Mouse (Mus musculus): ENCODE results near the gene Atg14. TPM values are rescaled to one million over a fixed set of nuclear protein-coding genes. Genes with fewer than 3 reads are reported as not detected.

Atg14 gene
- polyA plus RNA-seq, 1 experiment, result 4.2 TPM

GRCm38 (mm10) chr14:47542283-47542682, 28.2 kb downstream of the Atg14 start:
- H3ac ChIP-seq (ENCODE audit: control insufficient read depth, insufficient read length), result no peak overlapping the region
- no peak for TF ChIP-seq SRF (IDR thresholded peaks at IDR 0.05; ENCODE audit: control insufficient read depth, insufficient read length, low read depth)
- TF ChIP-seq TCF3 (IDR thresholded peaks at IDR 0.05; ENCODE audit: insufficient read length, low read depth), result no peak
- TF ChIP-seq USF1 (IDR thresholded peaks at IDR 0.05; ENCODE audit: low read depth), result no peak
- no peak for TF ChIP-seq CEBPB (IDR thresholded peaks at IDR 0.05; ENCODE audit: insufficient read depth, poor library complexity, severe bottlenecking)
- TF ChIP-seq MYOD1 (IDR thresholded peaks at IDR 0.05; ENCODE audit: control insufficient read depth in 1 of 3, insufficient read length in 2 of 3, low read depth in 2 of 3), result no peak
- TF ChIP-seq POLR2A (IDR thresholded peaks at IDR 0.05; ENCODE audit: insufficient read length, low read depth), result no peak
- TF ChIP-seq MYOG (IDR thresholded peaks at IDR 0.05; ENCODE audit: control insufficient read depth in 1 of 3, insufficient read depth in 1 of 3, insufficient read length in 2 of 3, low read depth in 2 of 3), result no peak
- no peak for TF ChIP-seq REST (IDR thresholded peaks at IDR 0.05; ENCODE audit: insufficient read depth, insufficient read length)
- no peak for TF ChIP-seq POLR2AphosphoS2 (IDR thresholded peaks at IDR 0.05; ENCODE audit: insufficient read length, low read depth)
- no peak for TF ChIP-seq MAX (IDR thresholded peaks at IDR 0.05; ENCODE audit: low read depth)
- no peak overlapping the region for H3K4me2 ChIP-seq (ENCODE audit: low read depth)
- peaks cover 13% of the 10 kb centered on the region for H3K36me3 ChIP-seq (ENCODE audit: control insufficient read depth, insufficient read depth)
- H3K79me2 ChIP-seq (ENCODE audit: control insufficient read depth, insufficient read depth), result no peaks in the 10 kb centered on the region
- H3K4me3 ChIP-seq, result no peak overlapping the region
- no peaks in the 10 kb centered on the region for H3K27me3 ChIP-seq (ENCODE audit: control insufficient read depth, insufficient read depth, insufficient read length)

DNA sequence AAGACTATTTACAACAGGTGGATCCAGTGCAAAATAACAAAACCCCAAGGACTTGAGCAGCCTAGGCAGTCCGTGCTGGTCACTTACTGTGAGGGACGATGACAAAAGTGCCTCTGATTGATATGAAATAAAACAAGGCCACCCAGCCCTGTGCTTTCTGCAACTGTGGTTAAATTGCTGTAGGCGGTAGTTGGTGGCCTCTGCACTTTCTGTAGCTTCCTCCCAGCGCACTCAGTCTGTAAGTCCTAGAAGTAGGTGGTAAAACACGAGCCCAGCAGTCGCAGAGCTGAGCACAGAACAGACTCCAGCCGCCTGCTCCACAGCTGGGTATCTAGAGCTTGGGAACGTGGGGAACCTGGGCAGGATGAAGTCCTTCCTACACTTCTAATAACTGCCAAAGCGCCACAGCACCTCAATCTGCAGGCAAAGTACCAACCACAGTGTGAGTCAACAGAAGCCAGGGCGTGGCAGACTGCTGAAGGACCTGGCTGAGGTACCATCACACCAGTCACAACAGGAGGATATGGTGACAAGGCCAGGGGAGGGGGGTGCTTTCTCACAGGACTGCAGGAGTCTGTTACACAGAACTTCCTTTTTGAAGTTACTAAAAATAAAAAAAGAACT, 29.0 kb downstream of the Atg14 start:
- Histone ChIP-seq H3K36me3 (ENCODE audit: control insufficient read depth, insufficient read depth) (peaks cover 13% of the 10 kb centered on the region), H3K4me3 (no peak overlapping the region), H3K4me2 (ENCODE audit: low read depth) (no peak overlapping the region), H3K27me3 (ENCODE audit: control insufficient read depth, insufficient read depth, insufficient read length) (no peaks in the 10 kb centered on the region), H3K79me2 (ENCODE audit: control insufficient read depth, insufficient read depth) (no peaks in the 10 kb centered on the region), H3ac (ENCODE audit: control insufficient read depth, insufficient read length) (no peak overlapping the region)
- no peak for TF ChIP-seq USF1 (IDR thresholded peaks at IDR 0.05; ENCODE audit: low read depth)
- no peak for TF ChIP-seq CEBPB (IDR thresholded peaks at IDR 0.05; ENCODE audit: insufficient read depth, poor library complexity, severe bottlenecking)
- no peak for TF ChIP-seq TCF3 (IDR thresholded peaks at IDR 0.05; ENCODE audit: insufficient read length, low read depth)
- TF ChIP-seq MYOG (IDR thresholded peaks at IDR 0.05; ENCODE audit: control insufficient read depth in 1 of 3, insufficient read depth in 1 of 3, insufficient read length in 2 of 3, low read depth in 2 of 3), result no peak

GRCm38 (mm10) chr14:47535096-47535495, 35.4 kb downstream of the Atg14 start:
- Histone ChIP-seq H3K36me3 (ENCODE audit: control insufficient read depth, insufficient read depth) (no peaks in the 10 kb centered on the region), H3K4me3 (no peak overlapping the region), H3ac (ENCODE audit: control insufficient read depth, insufficient read length) (no peak overlapping the region), H3K4me2 (ENCODE audit: low read depth) (no peak overlapping the region), H3K79me2 (ENCODE audit: control insufficient read depth, insufficient read depth) (no peaks in the 10 kb centered on the region), H3K27me3 (ENCODE audit: control insufficient read depth, insufficient read depth, insufficient read length) (no peaks in the 10 kb centered on the region)
- no peak for TF ChIP-seq MYOD1 (IDR thresholded peaks at IDR 0.05; ENCODE audit: control insufficient read depth in 1 of 3, insufficient read length in 2 of 3, low read depth in 2 of 3)
- no peak for TF ChIP-seq TCF12 (IDR thresholded peaks at IDR 0.05; ENCODE audit: insufficient read depth, poor library complexity, severe bottlenecking)
- no peak for TF ChIP-seq CEBPB (IDR thresholded peaks at IDR 0.05; ENCODE audit: insufficient read depth, poor library complexity, severe bottlenecking)
- no peak for TF ChIP-seq E2F4 (IDR thresholded peaks at IDR 0.05; ENCODE audit: insufficient read depth)
- TF ChIP-seq TCF3 (IDR thresholded peaks at IDR 0.05; ENCODE audit: insufficient read length, low read depth), result no peak
- no peak for TF ChIP-seq USF1 (IDR thresholded peaks at IDR 0.05; ENCODE audit: low read depth)
- no peak for TF ChIP-seq POLR2A (IDR thresholded peaks at IDR 0.05; ENCODE audit: insufficient read length, low read depth)

DNA sequence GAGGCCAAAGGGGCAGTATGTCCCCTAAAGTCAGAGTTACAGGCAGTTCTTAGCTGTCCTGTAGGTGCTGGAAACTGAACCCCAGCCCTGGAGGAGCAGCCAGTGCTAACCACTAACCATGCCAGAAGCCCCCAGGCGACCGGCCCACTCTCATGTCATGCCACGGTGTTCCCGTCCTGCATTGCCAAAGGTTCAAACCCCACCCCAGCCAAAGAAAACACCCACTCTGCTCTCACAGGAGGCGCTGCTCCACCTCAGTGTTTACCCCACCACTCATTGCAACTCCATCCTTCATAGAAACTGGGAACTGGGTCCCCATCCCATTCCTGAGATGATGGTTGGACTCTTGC, 36.3 kb downstream of the Atg14 start:
- Histone ChIP-seq H3K36me3 (ENCODE audit: control insufficient read depth, insufficient read depth) (no peaks in the 10 kb centered on the region), H3ac (ENCODE audit: control insufficient read depth, insufficient read length) (no peak overlapping the region), H3K79me2 (ENCODE audit: control insufficient read depth, insufficient read depth) (no peaks in the 10 kb centered on the region), H3K4me3 (no peak overlapping the region), H3K27me3 (ENCODE audit: control insufficient read depth, insufficient read depth, insufficient read length) (no peaks in the 10 kb centered on the region), H3K4me2 (ENCODE audit: low read depth) (peak overlapping the region; percentile 21)
- no peak for TF ChIP-seq USF1 (IDR thresholded peaks at IDR 0.05; ENCODE audit: low read depth)
- no peak for TF ChIP-seq MYOD1 (IDR thresholded peaks at IDR 0.05; ENCODE audit: control insufficient read depth in 1 of 3, insufficient read length in 2 of 3, low read depth in 2 of 3)
- TF ChIP-seq POLR2AphosphoS2 (IDR thresholded peaks at IDR 0.05; ENCODE audit: insufficient read length, low read depth), result no peak
- TF ChIP-seq SRF (IDR thresholded peaks at IDR 0.05; ENCODE audit: control insufficient read depth, insufficient read length, low read depth), result no peak
- TF ChIP-seq MAX (IDR thresholded peaks at IDR 0.05; ENCODE audit: low read depth), result no peak
- TF ChIP-seq TCF3 (IDR thresholded peaks at IDR 0.05; ENCODE audit: insufficient read length, low read depth), result no peak
- no peak for TF ChIP-seq TCF12 (IDR thresholded peaks at IDR 0.05; ENCODE audit: insufficient read depth, poor library complexity, severe bottlenecking)
- no peak for TF ChIP-seq REST (IDR thresholded peaks at IDR 0.05; ENCODE audit: insufficient read depth, insufficient read length)
- TF ChIP-seq CEBPB (IDR thresholded peaks at IDR 0.05; ENCODE audit: insufficient read depth, poor library complexity, severe bottlenecking), result no peak
- no peak for TF ChIP-seq E2F4 (IDR thresholded peaks at IDR 0.05; ENCODE audit: insufficient read depth)
- no peak for TF ChIP-seq POLR2A (IDR thresholded peaks at IDR 0.05; ENCODE audit: insufficient read length, low read depth)
- TF ChIP-seq MYOG (IDR thresholded peaks at IDR 0.05; ENCODE audit: control insufficient read depth in 1 of 3, insufficient read depth in 1 of 3, insufficient read length in 2 of 3, low read depth in 2 of 3), result no peak

GRCm38 (mm10) chr14:47533365-47534175, 36.9 kb downstream of the Atg14 start:
- Histone ChIP-seq H3K36me3 (ENCODE audit: control insufficient read depth, insufficient read depth) (no peaks in the 10 kb centered on the region), H3K4me3 (no peak overlapping the region), H3K79me2 (ENCODE audit: control insufficient read depth, insufficient read depth) (no peaks in the 10 kb centered on the region), H3K4me2 (ENCODE audit: low read depth) (peak overlapping the region; percentile 40), H3ac (ENCODE audit: control insufficient read depth, insufficient read length) (no peak overlapping the region), H3K27me3 (ENCODE audit: control insufficient read depth, insufficient read depth, insufficient read length) (no peaks in the 10 kb centered on the region)
- TF ChIP-seq MAX (IDR thresholded peaks at IDR 0.05; ENCODE audit: low read depth), result no peak
- TF ChIP-seq SRF (IDR thresholded peaks at IDR 0.05; ENCODE audit: control insufficient read depth, insufficient read length, low read depth), result no peak
- TF ChIP-seq USF1 (IDR thresholded peaks at IDR 0.05; ENCODE audit: low read depth), result peak; percentile 75
- TF ChIP-seq POLR2A (IDR thresholded peaks at IDR 0.05; ENCODE audit: insufficient read length, low read depth), result no peak
- TF ChIP-seq MYOG (IDR thresholded peaks at IDR 0.05; ENCODE audit: control insufficient read depth in 1 of 3, insufficient read depth in 1 of 3, insufficient read length in 2 of 3, low read depth in 2 of 3), result peak in 2 of 3 experiments; percentile 59 to 62
- TF ChIP-seq E2F4 (IDR thresholded peaks at IDR 0.05; ENCODE audit: insufficient read depth), result no peak
- no peak for TF ChIP-seq TCF3 (IDR thresholded peaks at IDR 0.05; ENCODE audit: insufficient read length, low read depth)
- no peak for TF ChIP-seq REST (IDR thresholded peaks at IDR 0.05; ENCODE audit: insufficient read depth, insufficient read length)
- peak in 1 of 3 experiments; percentile 23 for TF ChIP-seq MYOD1 (IDR thresholded peaks at IDR 0.05; ENCODE audit: control insufficient read depth in 1 of 3, insufficient read length in 2 of 3, low read depth in 2 of 3)
- peak; percentile 8 for TF ChIP-seq POLR2AphosphoS2 (IDR thresholded peaks at IDR 0.05; ENCODE audit: insufficient read length, low read depth)
- no peak for TF ChIP-seq CEBPB (IDR thresholded peaks at IDR 0.05; ENCODE audit: insufficient read depth, poor library complexity, severe bottlenecking)
- TF ChIP-seq TCF12 (IDR thresholded peaks at IDR 0.05; ENCODE audit: insufficient read depth, poor library complexity, severe bottlenecking), result no peak

Data from myocyte (in vitro differentiated cells).